Comparison of ENCODE assay signal across 12 mouse cellular contexts in the genomic region with DNA sequence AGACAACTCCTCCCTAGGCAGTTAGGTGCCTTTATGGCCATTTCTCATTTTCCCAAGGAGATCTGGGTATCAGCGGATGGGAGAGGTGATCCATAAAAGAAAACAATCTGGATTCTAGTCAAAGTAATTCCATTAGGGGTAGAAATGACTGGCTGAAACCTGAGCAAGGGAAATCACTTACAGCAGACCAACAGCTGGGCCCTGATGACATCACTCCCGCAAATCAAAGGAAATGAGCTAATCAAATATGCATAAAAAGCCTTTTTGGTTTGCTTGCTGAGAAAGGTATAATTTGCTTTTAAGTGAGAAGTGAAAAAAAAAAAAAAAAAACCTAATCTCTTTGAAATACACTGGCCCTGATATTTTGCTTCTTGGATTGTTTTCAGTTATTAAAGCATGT.
"Had no signal": no experiment of that assay in that cellular context is flagged by ENCODE, and none has a peak within 500 bp of the region (broad histone marks: within the 10 kb centered on the region; RNA-seq: fewer than 3 reads in every experiment).

No protein-coding gene starts in this region.

- H3K27ac ChIP-seq: kidney, postnatal 0 days; limb, embryonic 13.5 days; liver, embryonic 14.5 days; midbrain, embryonic 12.5 days; neural tube, embryonic 12.5 days; stomach, postnatal 0 days had no signal

- H3K9me3 ChIP-seq: limb, embryonic 13.5 days; midbrain, embryonic 12.5 days; neural tube, embryonic 12.5 days had no signal

- H3K9ac ChIP-seq: limb, embryonic 13.5 days; liver, embryonic 14.5 days; midbrain, embryonic 12.5 days; neural tube, embryonic 12.5 days had no signal

- H3K4me1 ChIP-seq: midbrain, embryonic 12.5 days; neural tube, embryonic 12.5 days had no signal

- H3K4me2 ChIP-seq: limb, embryonic 13.5 days; midbrain, embryonic 12.5 days; neural tube, embryonic 12.5 days had no signal

- H3K36me3 ChIP-seq: limb, embryonic 13.5 days; midbrain, embryonic 12.5 days; neural tube, embryonic 12.5 days had no signal

- DNase-seq: kidney, adult 8-10 months; left cerebral cortex, postnatal 4 days; lung, adult 18-20 months; right cerebral cortex, postnatal 14 days; thymus, postnatal 4 days had no signal

- H3K27me3 ChIP-seq: limb, embryonic 13.5 days; midbrain, embryonic 12.5 days; neural tube, embryonic 12.5 days had no signal

- H3K4me3 ChIP-seq: limb, embryonic 13.5 days; midbrain, embryonic 12.5 days; myocyte; neural tube, embryonic 12.5 days had no signal
